Mouse (Mus musculus) left cerebral cortex, adult 8-10 months (tissue): Measurements from ENCODE around the gene Hivep2. TPM values are rescaled to one million over a fixed set of nuclear protein-coding genes. Genes with fewer than 3 reads are reported as not detected.

Source experiments
- DNase-seq, 2 experiments: peaks; one replicate each; pipeline ENCODE4 v3.0.0; 2022; ENCODE audit warnings: low spot score in 2 of 2
- total RNA-seq, 4 experiments: library from RNA; stranded (reverse); gene quantifications; 2 replicates each; pipeline ENCODE4 v1.2.4; 2022

Hivep2 gene
- 100 to 1,000 TPM; 164 to 240 (median 191) TPM for total RNA-seq

- peak; percentile 40 to 52 for DNase-seq
Observed at GRCm38 (mm10) chr10:13965974-13966829, at the start of gene Hivep2. Gene Hivep2 (plus strand): TSS chr10:13966075.

GRCm38 (mm10) chr10:13916645-13917342 is 49.1 kb upstream of the Hivep2 start:
- DNase-seq = peak; percentile 9 to 20

GRCm38 (mm10) chr10:13921641-13922385 is 44.1 kb upstream of the Hivep2 start:
- DNase-seq = no peak

- no peak for DNase-seq
Observed at GRCm38 (mm10) chr10:13929306-13929705, 36.6 kb upstream of the Hivep2 start.

GRCm38 (mm10) chr10:13932147-13932546 is 33.7 kb upstream of the Hivep2 start:
- no peak for DNase-seq

- no peak for DNase-seq
Observed at GRCm38 (mm10) chr10:13933320-13933719, 32.6 kb upstream of the Hivep2 start.

GRCm38 (mm10) chr10:13935646-13936045 is 30.2 kb upstream of the Hivep2 start:
- DNase-seq = no peak

GRCm38 (mm10) chr10:13941406-13941805 is 24.5 kb upstream of the Hivep2 start:
- DNase-seq = no peak

GRCm38 (mm10) chr10:13943706-13944105 is 22.2 kb upstream of the Hivep2 start:
- DNase-seq = no peak

GRCm38 (mm10) chr10:13946498-13946897 is 19.4 kb upstream of the Hivep2 start:
- no peak for DNase-seq

GRCm38 (mm10) chr10:13962965-13963364 is 2.9 kb upstream of the Hivep2 start:
- DNase-seq = no peak

- no peak for DNase-seq
Observed at GRCm38 (mm10) chr10:13963908-13964500, 1.9 kb upstream of the Hivep2 start.

- peak; percentile 63 to 69 for DNase-seq
Observed at GRCm38 (mm10) chr10:13964501-13965281, 1.2 kb upstream of the Hivep2 start.

- peak; percentile 77 to 82 for DNase-seq
Observed at GRCm38 (mm10) chr10:13965316-13965973, 430 bp upstream of the Hivep2 start.

GRCm38 (mm10) chr10:13966830-13967450 is 1.1 kb downstream of the Hivep2 start:
- peak; percentile 51 to 63 for DNase-seq

- peak; percentile 73 to 82 for DNase-seq
Observed at GRCm38 (mm10) chr10:13967451-13968233, 1.8 kb downstream of the Hivep2 start.

- no peak for DNase-seq
Observed at GRCm38 (mm10) chr10:13968234-13968555, 2.3 kb downstream of the Hivep2 start.

GRCm38 (mm10) chr10:13968989-13969388 is 3.1 kb downstream of the Hivep2 start:
- DNase-seq = no peak

- no peak for DNase-seq
Observed at GRCm38 (mm10) chr10:13970321-13970720, 4.4 kb downstream of the Hivep2 start.
